Mouse (Mus musculus) liver, adult 2 months (tissue): ENCODE results near the gene Hspa4.

Source experiments
- CTCF ChIP-seq: fragments of 200-500 bp; IDR thresholded peaks from 2 replicates; pipeline ENCODE4 v1.5.1; 2011; ENCODE audit warnings: low read depth, low read length, control low read depth
- POLR2A ChIP-seq: fragments of 200-500 bp; IDR thresholded peaks from 2 replicates; pipeline ENCODE4 v1.6.1; 2011; ENCODE audit warnings: low read length, control low read depth; ENCODE audit not compliant: insufficient read depth; ENCODE audit errors: extremely low read depth

- TF ChIP-seq CTCF: no peak
- TF ChIP-seq POLR2A: no peak
Observed at GRCm38 (mm10) chr11:53308251-53308864, 8.1 kb upstream of the Hspa4 start.
